Mouse (Mus musculus): ENCODE measurements at regions not wholly inside any gene's neighbourhood (a gene's known extent, or its start where the extent isn't known, plus 50 kb on each side); places are given as distances from the start of the nearest gene placed in this dataset.

DNA sequence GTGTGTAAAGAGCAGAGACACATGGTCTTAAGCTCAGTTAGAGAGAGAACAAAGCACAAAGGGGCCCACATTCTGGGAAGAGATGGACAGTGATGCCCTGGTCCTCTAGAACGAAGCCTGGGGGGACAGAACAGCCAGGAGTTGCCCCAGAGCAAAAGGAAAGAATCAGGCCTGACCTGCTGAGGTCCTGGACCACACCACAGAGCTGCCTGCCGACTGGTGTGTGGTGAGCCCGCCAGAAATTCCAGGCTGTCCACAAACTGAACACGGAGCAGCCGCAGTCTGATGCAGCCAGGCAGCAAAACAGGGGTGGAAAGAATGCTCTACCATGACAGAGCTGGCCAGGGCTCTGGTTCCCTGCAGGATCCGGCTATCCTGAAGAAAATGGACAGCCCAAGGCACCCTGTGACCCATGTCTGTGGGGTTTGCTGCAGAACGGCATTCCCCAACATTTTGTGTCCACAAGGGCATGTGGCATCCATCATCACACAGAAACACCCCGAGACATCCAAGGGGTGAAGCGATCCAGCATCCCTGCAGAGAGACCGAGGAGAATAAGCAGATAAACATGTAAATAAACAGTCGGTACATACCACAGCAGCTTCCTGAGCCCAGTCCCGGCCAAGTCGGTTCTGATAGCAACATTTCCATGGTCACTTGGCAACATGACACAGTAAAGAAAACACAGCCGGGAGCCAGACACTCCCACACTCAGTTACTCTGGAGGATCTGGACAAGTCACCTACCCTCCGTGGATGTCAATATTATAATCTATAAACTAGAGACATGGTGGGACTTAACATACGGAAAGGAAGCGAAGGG, 65.3 kb upstream of the Pomp start:
- Histone ChIP-seq H3K27me3 (ENCODE audit: control insufficient read depth, insufficient read depth, low read length) (no peaks in the 10 kb centered on the region), H3K9me3 (replicated peaks; ENCODE audit: control insufficient read depth, low read length) (no peaks in the 10 kb centered on the region), H3K9ac (ENCODE audit: low read depth, low read length) (no peak overlapping the region), H3K4me3 (ENCODE audit: low read depth, low read length) (no peak overlapping the region), H3K27ac (ENCODE audit: low read depth, low read length) (no peak overlapping the region), H3K36me3 (ENCODE audit: control insufficient read depth, insufficient read depth, low read length) (no peaks in the 10 kb centered on the region), H3K4me2 (no peak overlapping the region), H3K4me1 (ENCODE audit: control insufficient read depth, insufficient read depth, low read length) (no peaks in the 10 kb centered on the region)
- WGBS (ENCODE audit: insufficient replicate concordance), result 44% methylated on average over 17 of the region's 17 CpGs
- ATAC-seq (replicated peaks; ENCODE audit: insufficient number of reproducible peaks, low FRiP score, low TSS enrichment), result no peak

GRCm38 (mm10) chr5:147793059-147793458, 67.2 kb upstream of the Pomp start:
- Histone ChIP-seq H3K4me2 (no peak overlapping the region), H3K9me3 (replicated peaks; ENCODE audit: control insufficient read depth, low read length) (no peaks in the 10 kb centered on the region), H3K4me1 (ENCODE audit: control insufficient read depth, insufficient read depth, low read length) (peaks cover 2% of the 10 kb centered on the region; the same call in 1 of the 2 replicates), H3K27me3 (ENCODE audit: control insufficient read depth, insufficient read depth, low read length) (no peaks in the 10 kb centered on the region), H3K36me3 (ENCODE audit: control insufficient read depth, insufficient read depth, low read length) (no peaks in the 10 kb centered on the region), H3K4me3 (ENCODE audit: low read depth, low read length) (no peak overlapping the region), H3K27ac (ENCODE audit: low read depth, low read length) (no peak overlapping the region), H3K9ac (ENCODE audit: low read depth, low read length) (no peak overlapping the region)
- no peak for ATAC-seq (replicated peaks; ENCODE audit: insufficient number of reproducible peaks, low FRiP score, low TSS enrichment)
- 60% methylated on average over 9 of the region's 9 CpGs for WGBS (ENCODE audit: insufficient replicate concordance)

DNA sequence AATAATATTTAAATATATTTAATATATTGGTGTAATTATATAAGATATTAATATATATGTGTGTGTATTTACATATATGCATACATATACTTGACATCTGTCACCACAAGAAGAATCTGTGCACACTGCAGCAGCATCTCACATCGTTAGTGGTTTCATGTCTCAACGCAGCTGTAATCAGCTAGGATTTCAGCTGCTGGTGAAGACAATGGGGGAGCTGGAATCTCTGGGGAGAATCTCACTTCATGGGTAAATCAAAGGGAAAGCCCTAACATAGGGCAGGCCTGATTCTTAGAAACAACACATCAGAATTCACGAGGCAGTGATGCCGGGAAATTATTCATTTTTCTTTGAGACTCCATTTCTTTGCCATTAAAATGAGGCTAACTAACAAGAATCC, 66.8 kb upstream of the Flt1 start:
- Histone ChIP-seq H3K27me3 (ENCODE audit: control insufficient read depth, insufficient read depth, low read length) (no peaks in the 10 kb centered on the region), H3K9me3 (replicated peaks; ENCODE audit: control insufficient read depth, low read length) (no peaks in the 10 kb centered on the region), H3K4me3 (ENCODE audit: low read depth, low read length) (no peak overlapping the region), H3K9ac (ENCODE audit: low read depth, low read length) (no peak overlapping the region), H3K4me2 (no peak overlapping the region), H3K27ac (ENCODE audit: low read depth, low read length) (no peak overlapping the region), H3K4me1 (ENCODE audit: control insufficient read depth, insufficient read depth, low read length) (peaks cover 2% of the 10 kb centered on the region; the same call in 1 of the 2 replicates), H3K36me3 (ENCODE audit: control insufficient read depth, insufficient read depth, low read length) (no peaks in the 10 kb centered on the region)
- 64% methylated on average over 4 of the region's 4 CpGs for WGBS (ENCODE audit: insufficient replicate concordance)
- no peak for ATAC-seq (replicated peaks; ENCODE audit: insufficient number of reproducible peaks, low FRiP score, low TSS enrichment)

DNA sequence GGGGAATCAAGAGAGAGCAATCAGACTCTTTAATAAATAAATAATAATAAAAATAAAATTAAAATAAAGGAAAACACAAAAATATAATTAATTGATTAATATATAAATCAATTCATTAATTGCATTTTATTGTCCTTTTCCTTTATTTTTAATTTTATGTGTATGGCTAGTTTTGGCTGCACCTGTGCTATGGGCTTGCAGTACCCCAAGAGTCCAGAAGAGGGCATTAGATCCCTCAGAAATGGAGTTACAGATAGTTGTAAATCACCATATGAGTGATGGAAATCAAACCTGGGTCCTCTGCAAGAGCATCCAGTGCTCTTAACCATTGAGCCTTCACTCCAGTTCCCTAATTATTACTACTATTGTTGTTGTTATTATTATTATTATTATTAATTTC, 65.3 kb upstream of the Flt1 start:
- H3K9me3 ChIP-seq (replicated peaks; ENCODE audit: control insufficient read depth, low read length), result no peaks in the 10 kb centered on the region
- H3K4me1 ChIP-seq (ENCODE audit: control insufficient read depth, insufficient read depth, low read length), result peaks cover 2% of the 10 kb centered on the region; the same call in 1 of the 2 replicates
- no peaks in the 10 kb centered on the region for H3K27me3 ChIP-seq (ENCODE audit: control insufficient read depth, insufficient read depth, low read length)
- no peak overlapping the region for H3K4me2 ChIP-seq
- no peak overlapping the region for H3K27ac ChIP-seq (ENCODE audit: low read depth, low read length)
- ATAC-seq (replicated peaks; ENCODE audit: insufficient number of reproducible peaks, low FRiP score, low TSS enrichment), result no peak
- H3K36me3 ChIP-seq (ENCODE audit: control insufficient read depth, insufficient read depth, low read length), result no peaks in the 10 kb centered on the region
- no peak overlapping the region for H3K9ac ChIP-seq (ENCODE audit: low read depth, low read length)
- H3K4me3 ChIP-seq (ENCODE audit: low read depth, low read length), result no peak overlapping the region

- Histone ChIP-seq H3K9ac (ENCODE audit: low read depth, low read length) (no peak overlapping the region), H3K27ac (ENCODE audit: low read depth, low read length) (no peak overlapping the region), H3K36me3 (ENCODE audit: control insufficient read depth, insufficient read depth, low read length) (no peaks in the 10 kb centered on the region), H3K27me3 (ENCODE audit: control insufficient read depth, insufficient read depth, low read length) (no peaks in the 10 kb centered on the region), H3K4me1 (ENCODE audit: control insufficient read depth, insufficient read depth, low read length) (peaks cover 2% of the 10 kb centered on the region; the same call in 1 of the 2 replicates), H3K4me3 (ENCODE audit: low read depth, low read length) (no peak overlapping the region), H3K9me3 (replicated peaks; ENCODE audit: control insufficient read depth, low read length) (no peaks in the 10 kb centered on the region), H3K4me2 (no peak overlapping the region)
- WGBS (ENCODE audit: insufficient replicate concordance), result 43% methylated on average over 6 of the region's 6 CpGs
- ATAC-seq (replicated peaks; ENCODE audit: insufficient number of reproducible peaks, low FRiP score, low TSS enrichment), result no peak
These were observed 62.7 kb upstream of the Flt1 start for GRCm38 (mm10) chr5:147788496-147788895.

DNA sequence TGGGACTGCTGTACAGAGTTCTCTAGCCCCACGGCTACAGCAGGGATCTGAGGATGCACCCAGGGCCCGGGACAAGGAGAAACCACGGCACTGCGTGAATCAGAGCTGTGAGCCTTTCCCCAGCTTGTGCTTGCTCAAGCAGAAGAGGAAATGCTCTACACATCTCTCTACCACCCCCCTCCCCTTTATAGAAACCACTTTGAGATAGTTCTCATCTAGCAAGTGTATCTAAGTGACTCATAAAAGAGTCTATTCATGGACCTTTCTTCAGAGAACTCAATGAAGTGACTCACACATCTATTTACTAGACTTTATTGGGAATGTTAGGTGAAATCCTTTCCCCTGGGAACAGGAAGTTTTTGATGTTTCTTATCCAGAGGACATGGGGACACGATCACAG, 61.0 kb upstream of the Flt1 start:
- Histone ChIP-seq H3K9ac (ENCODE audit: low read depth, low read length) (no peak overlapping the region), H3K4me1 (ENCODE audit: control insufficient read depth, insufficient read depth, low read length) (peaks cover 12% of the 10 kb centered on the region), H3K27me3 (ENCODE audit: control insufficient read depth, insufficient read depth, low read length) (no peaks in the 10 kb centered on the region), H3K36me3 (ENCODE audit: control insufficient read depth, insufficient read depth, low read length) (no peaks in the 10 kb centered on the region), H3K4me3 (ENCODE audit: low read depth, low read length) (no peak overlapping the region), H3K27ac (ENCODE audit: low read depth, low read length) (no peak overlapping the region), H3K9me3 (replicated peaks; ENCODE audit: control insufficient read depth, low read length) (no peaks in the 10 kb centered on the region), H3K4me2 (no peak overlapping the region)
- no peak for ATAC-seq (replicated peaks; ENCODE audit: insufficient number of reproducible peaks, low FRiP score, low TSS enrichment)
- 48% methylated on average over 5 of the region's 5 CpGs for WGBS (ENCODE audit: insufficient replicate concordance)

- Histone ChIP-seq H3K36me3 (ENCODE audit: control insufficient read depth, insufficient read depth, low read length) (no peaks in the 10 kb centered on the region), H3K4me2 (no peak overlapping the region), H3K9ac (ENCODE audit: low read depth, low read length) (no peak overlapping the region), H3K27me3 (ENCODE audit: control insufficient read depth, insufficient read depth, low read length) (no peaks in the 10 kb centered on the region), H3K4me1 (ENCODE audit: control insufficient read depth, insufficient read depth, low read length) (peaks cover 12% of the 10 kb centered on the region), H3K4me3 (ENCODE audit: low read depth, low read length) (no peak overlapping the region), H3K9me3 (replicated peaks; ENCODE audit: control insufficient read depth, low read length) (no peaks in the 10 kb centered on the region), H3K27ac (ENCODE audit: low read depth, low read length) (no peak overlapping the region)
- ATAC-seq (replicated peaks; ENCODE audit: insufficient number of reproducible peaks, low FRiP score, low TSS enrichment), result no peak
- 87% methylated on average over 9 of the region's 9 CpGs for WGBS (ENCODE audit: insufficient replicate concordance)
These were observed 58.3 kb upstream of the Flt1 start for GRCm38 (mm10) chr5:147784159-147784558.

DNA sequence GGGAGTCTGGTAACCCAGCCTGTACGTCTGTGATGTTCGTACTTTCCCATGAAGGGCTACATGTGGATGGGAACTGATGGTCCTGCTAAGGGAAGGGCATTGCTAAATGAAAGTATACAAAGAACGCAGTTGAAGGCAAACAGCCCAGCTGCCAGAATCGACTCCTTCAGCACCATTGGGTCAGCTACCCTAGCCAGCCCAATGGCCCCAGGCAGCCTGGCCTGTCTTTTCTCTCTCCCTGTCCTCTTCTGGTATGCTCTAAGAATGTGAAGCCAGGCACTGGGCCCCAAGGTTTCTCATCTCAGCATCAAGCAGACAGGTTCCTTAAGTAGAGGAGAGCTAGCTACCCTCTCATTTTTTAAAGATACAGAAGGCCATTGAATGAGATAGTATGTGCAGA, 57.7 kb upstream of the Flt1 start:
- Histone ChIP-seq H3K4me3 (ENCODE audit: low read depth, low read length) (no peak overlapping the region), H3K9me3 (replicated peaks; ENCODE audit: control insufficient read depth, low read length) (no peaks in the 10 kb centered on the region), H3K9ac (ENCODE audit: low read depth, low read length) (no peak overlapping the region), H3K4me1 (ENCODE audit: control insufficient read depth, insufficient read depth, low read length) (peaks cover 11% of the 10 kb centered on the region), H3K4me2 (no peak overlapping the region), H3K27ac (ENCODE audit: low read depth, low read length) (no peak overlapping the region), H3K36me3 (ENCODE audit: control insufficient read depth, insufficient read depth, low read length) (no peaks in the 10 kb centered on the region), H3K27me3 (ENCODE audit: control insufficient read depth, insufficient read depth, low read length) (no peaks in the 10 kb centered on the region)
- no peak for ATAC-seq (replicated peaks; ENCODE audit: insufficient number of reproducible peaks, low FRiP score, low TSS enrichment)
- WGBS (ENCODE audit: insufficient replicate concordance), result 60% methylated on average over 4 of the region's 4 CpGs

GRCm38 (mm10) chr5:147782761-147783160, 57.0 kb upstream of the Flt1 start:
- Histone ChIP-seq H3K9me3 (replicated peaks; ENCODE audit: control insufficient read depth, low read length) (no peaks in the 10 kb centered on the region), H3K4me2 (peak overlapping the region; percentile 19; the same call in 1 of the 2 replicates), H3K9ac (ENCODE audit: low read depth, low read length) (no peak overlapping the region), H3K4me1 (ENCODE audit: control insufficient read depth, insufficient read depth, low read length) (peaks cover 9% of the 10 kb centered on the region), H3K27me3 (ENCODE audit: control insufficient read depth, insufficient read depth, low read length) (no peaks in the 10 kb centered on the region), H3K4me3 (ENCODE audit: low read depth, low read length) (no peak overlapping the region), H3K27ac (ENCODE audit: low read depth, low read length) (no peak overlapping the region), H3K36me3 (ENCODE audit: control insufficient read depth, insufficient read depth, low read length) (no peaks in the 10 kb centered on the region)
- 27% methylated on average over 7 of the region's 7 CpGs for WGBS (ENCODE audit: insufficient replicate concordance)
- ATAC-seq (replicated peaks; ENCODE audit: insufficient number of reproducible peaks, low FRiP score, low TSS enrichment), result no peak

All from heart, embryonic 11.5 days (tissue).